Mouse (Mus musculus) embryo, embryonic 9.5 days (tissue): ENCODE results near the gene Ass1.
"Not testable (repeated sequence)": the region's sequence is repeated elsewhere in the genome, so short reads cannot be mapped to it uniquely, and the experiment has no call there.

Experiments
- DNase-seq: peaks from one replicate; pipeline ENCODE4 v3.0.0-alpha.2; 2017; ENCODE audit errors: extremely low spot score

Ass1 gene

DNA sequence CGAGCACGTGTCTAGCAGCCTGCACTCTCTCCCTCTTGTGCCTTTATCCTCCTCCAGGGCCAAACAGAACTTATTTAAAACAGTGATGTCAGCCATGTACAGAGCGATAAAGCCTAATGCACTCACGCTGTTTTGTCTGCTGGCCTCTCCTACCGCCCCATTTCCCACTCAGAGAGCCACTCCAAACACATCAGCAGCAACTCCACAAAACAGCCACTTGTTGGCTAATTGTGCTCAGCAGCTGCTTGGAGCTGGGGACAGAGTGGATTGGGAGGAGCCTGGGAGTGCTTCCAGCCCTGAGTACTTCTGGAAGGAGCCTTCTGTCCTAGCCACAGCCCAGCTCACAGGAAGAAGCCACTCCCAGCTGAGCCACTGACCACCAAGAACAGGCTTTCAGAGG lies 67.0 kb downstream of the Ass1 start:
- DNase-seq: no peak

DNA sequence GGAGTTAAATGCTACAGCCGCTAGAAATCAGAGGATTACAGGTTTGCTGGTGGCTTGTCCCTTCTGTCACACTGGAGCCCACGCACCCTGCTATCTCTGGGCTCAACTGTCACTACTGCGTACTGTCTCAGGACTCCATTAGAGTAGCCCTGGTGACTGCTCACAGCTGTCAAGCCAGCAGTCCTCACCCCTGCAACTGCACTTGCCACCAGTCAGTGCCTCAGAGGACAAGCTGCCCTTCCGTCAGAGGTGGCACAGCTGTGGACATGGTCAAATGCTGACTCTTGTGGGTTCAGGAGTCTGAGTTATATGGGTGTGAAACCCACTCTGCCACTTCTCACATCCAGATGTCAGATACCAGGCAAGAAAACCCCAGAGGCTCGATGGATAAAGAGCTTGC lies 68.7 kb downstream of the Ass1 start:
- DNase-seq: no peak

- DNase-seq: no peak
These were observed 71.6 kb downstream of the Ass1 start for GRCm38 (mm10) chr2:31541581-31541980.

DNA sequence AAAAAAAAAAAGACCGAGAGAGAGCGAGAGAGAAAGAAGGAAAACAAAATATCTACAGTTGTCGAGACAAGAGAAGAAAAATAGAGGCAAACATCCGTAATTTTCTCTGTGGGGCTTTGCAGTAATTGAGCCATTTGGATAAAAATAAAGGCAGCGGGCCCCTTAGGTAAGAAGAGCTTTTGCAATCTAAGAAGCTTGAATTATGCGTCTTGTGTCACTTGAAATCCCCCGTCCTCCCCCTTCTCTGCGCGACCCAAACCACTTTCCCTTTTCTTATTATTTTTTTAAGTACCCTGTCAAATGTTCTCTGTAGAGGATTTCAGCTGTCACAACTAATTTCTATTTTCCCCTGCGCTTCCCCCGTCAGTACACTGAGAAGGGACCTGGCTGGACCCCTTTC lies 77.7 kb downstream of the Ass1 start:
- DNase-seq: no peak

DNA sequence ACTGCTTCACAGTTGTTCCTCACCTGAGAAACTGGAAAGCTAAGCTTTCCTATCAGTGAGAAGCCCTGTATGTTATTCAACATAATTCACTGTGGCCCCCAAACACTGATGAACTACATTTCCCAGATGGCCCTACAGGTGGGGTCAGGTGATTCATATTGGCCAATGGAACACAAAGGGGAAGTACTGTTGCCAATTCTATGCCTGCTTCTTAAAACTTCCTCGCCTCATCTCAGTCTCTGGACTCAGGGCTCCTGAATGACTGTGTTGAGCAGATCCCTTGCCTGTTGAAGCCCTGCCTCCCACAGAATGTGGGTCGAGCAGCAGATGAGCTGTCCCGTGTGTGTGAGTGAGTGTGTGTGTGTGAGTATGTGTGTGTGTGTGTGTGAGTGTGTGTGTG lies 80.5 kb downstream of the Ass1 start:
- no peak for DNase-seq

- not testable (repeated sequence) for DNase-seq
These were observed 81.3 kb downstream of the Ass1 start for GRCm38 (mm10) chr2:31551351-31551750.

DNA sequence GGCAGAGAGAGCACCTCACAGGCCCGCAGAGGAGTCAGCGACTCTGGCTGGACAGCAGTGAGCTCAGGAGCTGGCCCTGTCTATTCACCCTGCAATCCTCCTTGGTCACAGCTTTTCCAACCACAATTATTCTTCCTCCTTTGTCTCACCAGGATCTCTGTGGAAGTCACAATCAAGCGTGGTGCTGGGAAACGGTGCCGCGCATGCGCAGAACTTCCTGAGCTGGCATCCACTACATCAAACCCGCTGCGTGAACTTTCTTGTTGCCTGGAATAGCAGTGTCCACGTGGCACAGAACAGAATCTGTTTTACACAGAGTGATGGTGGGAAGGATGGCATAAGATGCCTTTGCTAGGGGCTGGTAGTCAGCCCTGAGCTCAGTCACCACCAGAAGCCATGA lies 82.0 kb downstream of the Ass1 start:
- no peak for DNase-seq

- DNase-seq: no peak
These were observed 84.6 kb downstream of the Ass1 start for GRCm38 (mm10) chr2:31554619-31555018.
